Mouse (Mus musculus) liver, embryonic 14.5 days (tissue): ENCODE results near the gene Cacna1a. TPM values are rescaled to one million over a fixed set of nuclear protein-coding genes. Genes with fewer than 3 reads are reported as not detected.
A peak's percentile ranks its signal among the peaks of the same experiment; 100 is the strongest.

Experiments
- ATAC-seq: fragments of 200-750 bp; cut with Nextera tagmentation; 2 replicates; pipeline ENCODE4 v1.8.0; 2017; ENCODE audit warnings: moderate number of reproducible peaks, mild to moderate bottlenecking, moderate library complexity; ENCODE audit not compliant: insufficient read depth
- DNase-seq, 3 experiments: peaks; one replicate each; pipeline ENCODE4 v3.0.0-alpha.2; 2012 to 2013; ENCODE audit warnings: low read depth in 3 of 3, low spot score in 3 of 3
- H3K27ac ChIP-seq: fragments of 300-500 bp; sonication (generic); 2 replicates; pipeline ENCODE4 v1.5.1; 2014; ENCODE audit warnings: moderate library complexity, mild to moderate bottlenecking, control low read depth, inconsistent platforms
- H3K27me3 ChIP-seq: fragments of 300-500 bp; sonication (generic); 2 replicates; pipeline ENCODE4 v1.6.1; 2014; ENCODE audit warnings: mild to moderate bottlenecking, low read length, moderate library complexity; ENCODE audit not compliant: control insufficient read depth, insufficient read depth
- H3K36me3 ChIP-seq: fragments of 300-500 bp; sonication (generic); replicated peaks from 2 replicates; pipeline ENCODE4 v1.6.1; 2014; ENCODE audit warnings: low read depth; ENCODE audit not compliant: control insufficient read depth, insufficient read depth
- H3K4me1 ChIP-seq, 2 experiments: fragments of 200-500 bp in 1 of 2; fragments of 300-500 bp in 1 of 2; sonication (generic) in 1 of 2; replicated peaks; 2 replicates each; pipeline ENCODE4 v1.6.1; 2012 to 2014; ENCODE audit warnings: antibody characterized with exemption in 1 of 2, inconsistent platforms in 1 of 2, low read length in 1 of 2; ENCODE audit not compliant: control insufficient read depth in 2 of 2, insufficient read depth in 2 of 2
- H3K4me2 ChIP-seq: fragments of 300-500 bp; sonication (generic); 2 replicates; pipeline ENCODE4 v1.6.1; 2014; ENCODE audit warnings: low read depth, mild to moderate bottlenecking, control low read depth, moderate library complexity
- H3K4me3 ChIP-seq, 2 experiments: fragments of 200-500 bp in 1 of 2; fragments of 300-500 bp in 1 of 2; sonication (generic) in 1 of 2; 2 replicates each; pipeline ENCODE4 v1.5.1; 2012 to 2014; ENCODE audit warnings: low read depth in 2 of 2, low read length in 2 of 2, mild to moderate bottlenecking in 2 of 2, control low read depth in 1 of 2, inconsistent platforms in 1 of 2, moderate library complexity in 1 of 2; ENCODE audit not compliant: insufficient read depth in 1 of 2
- H3K9ac ChIP-seq: fragments of 300-500 bp; sonication (generic); replicated peaks from 2 replicates; pipeline ENCODE4 v1.6.1; 2014; ENCODE audit warnings: mild to moderate bottlenecking, control low read depth, moderate library complexity
- H3K9me3 ChIP-seq: fragments of 300-500 bp; sonication (generic); 2 replicates; pipeline ENCODE4 v1.6.1; 2016; ENCODE audit warnings: low read length, mixed read lengths; ENCODE audit not compliant: control insufficient read depth
- CTCF ChIP-seq: IDR thresholded peaks from 2 replicates; pipeline ENCODE4 v1.5.1; 2016; ENCODE audit warnings: antibody characterized with exemption, low read depth, control low read depth
- EP300 ChIP-seq: IDR thresholded peaks from 2 replicates; pipeline ENCODE4 v1.6.1; 2016; ENCODE audit warnings: antibody characterized with exemption, low read depth
- WGBS: fragments of 180-500 bp; shearing (Covaris S2); extraction: QIAGEN DNeasy Blood & Tissue Kit; methylation state at CpG from one replicate; pipeline ENCODE4 v1.1.7; 2014; ENCODE audit not compliant: insufficient replicate concordance; 5-methylcytosine and 5-hydroxymethylcytosine counted together
- polyA plus RNA-seq, 2 experiments: library from polyadenylated mRNA; depleted of rRNA in 1 of 2; stranded (reverse) in 1 of 2; unstranded in 1 of 2; fragments of >200 nt; fragmentation: Nextera tagmentation in 1 of 2; extraction: Ambion mirVana in 1 of 2; gene quantifications; 2 replicates each; pipeline versions ENCODE4 v1.2.1 to v1.2.3; 2012 to 2014

The Cacna1a gene
- polyA plus RNA-seq, 2 experiments: 0.61 to 1.5 TPM

- H3K4me1 ChIP-seq: no peaks in the 10 kb centered on the region
- H3K9me3 ChIP-seq: no peaks in the 10 kb centered on the region
- no peak overlapping the region for H3K4me3 ChIP-seq
- DNase-seq (no peak), ATAC-seq (no peak)
- H3K36me3 ChIP-seq: no peaks in the 10 kb centered on the region
- no peak for TF ChIP-seq CTCF
- TF ChIP-seq EP300: no peak
- 43% methylated on average over 4 of the region's 4 CpGs for WGBS
- no peak overlapping the region for H3K9ac ChIP-seq
- H3K4me2 ChIP-seq: no peak overlapping the region
- H3K27ac ChIP-seq: no peak overlapping the region
- H3K27me3 ChIP-seq: no peaks in the 10 kb centered on the region
These were observed 145.1 kb downstream of the Cacna1a start for GRCm38 (mm10) chr8:84533341-84533740.

GRCm38 (mm10) chr8:84536917-84537316, 148.7 kb downstream of the Cacna1a start:
- no peak overlapping the region for H3K9ac ChIP-seq
- no peaks in the 10 kb centered on the region for H3K27me3 ChIP-seq
- H3K4me2 ChIP-seq: no peak overlapping the region
- H3K9me3 ChIP-seq: no peaks in the 10 kb centered on the region
- no peak for DNase-seq
- 59% methylated on average over 5 of the region's 5 CpGs for WGBS
- TF ChIP-seq CTCF: peak; percentile 45
- TF ChIP-seq EP300: no peak
- ATAC-seq: no peak
- H3K27ac ChIP-seq: no peak overlapping the region
- no peak overlapping the region for H3K4me3 ChIP-seq
- no peaks in the 10 kb centered on the region for H3K4me1 ChIP-seq
- H3K36me3 ChIP-seq: no peaks in the 10 kb centered on the region

- H3K27ac ChIP-seq: no peak overlapping the region
- H3K9ac ChIP-seq: no peak overlapping the region
- TF ChIP-seq EP300 (no peak), CTCF (no peak)
- 32% methylated on average over 6 of the region's 6 CpGs for WGBS
- no peaks in the 10 kb centered on the region for H3K27me3 ChIP-seq
- H3K4me1 ChIP-seq: no peaks in the 10 kb centered on the region
- no peaks in the 10 kb centered on the region for H3K9me3 ChIP-seq
- ATAC-seq (no peak), DNase-seq (no peak)
- no peak overlapping the region for H3K4me2 ChIP-seq
- no peak overlapping the region for H3K4me3 ChIP-seq
- no peaks in the 10 kb centered on the region for H3K36me3 ChIP-seq
These were observed 151.1 kb downstream of the Cacna1a start for GRCm38 (mm10) chr8:84539376-84539775.

- H3K9ac ChIP-seq: no peak overlapping the region
- no peak for TF ChIP-seq CTCF
- no peak for TF ChIP-seq EP300
- no peaks in the 10 kb centered on the region for H3K36me3 ChIP-seq
- no peak overlapping the region for H3K27ac ChIP-seq
- H3K27me3 ChIP-seq: no peaks in the 10 kb centered on the region
- DNase-seq (no peak), ATAC-seq (no peak)
- H3K9me3 ChIP-seq: no peaks in the 10 kb centered on the region
- no peak overlapping the region for H3K4me3 ChIP-seq
- no peaks in the 10 kb centered on the region for H3K4me1 ChIP-seq
- no peak overlapping the region for H3K4me2 ChIP-seq
- WGBS: 50% methylated on average over 7 of the region's 7 CpGs
These were observed 154.2 kb downstream of the Cacna1a start for GRCm38 (mm10) chr8:84542481-84542880.

GRCm38 (mm10) chr8:84545522-84545921, 157.3 kb downstream of the Cacna1a start:
- 11% methylated on average over 3 of the region's 3 CpGs for WGBS
- ATAC-seq: peak; percentile 43; the same call in 1 of the 2 replicates
- DNase-seq: peak in 2 of 3 experiments; percentile 68 to 70
- Histone ChIP-seq H3K4me2 (no peak overlapping the region), H3K27ac (no peak overlapping the region), H3K27me3 (no peaks in the 10 kb centered on the region), H3K4me1 (no peaks in the 10 kb centered on the region), H3K9ac (no peak overlapping the region), H3K9me3 (no peaks in the 10 kb centered on the region), H3K36me3 (no peaks in the 10 kb centered on the region), H3K4me3 (no peak overlapping the region)
- TF ChIP-seq CTCF (no peak), EP300 (no peak)
